In genomic region chr10:67388755-67389154, GRCm38 (mm10) we compare ENCODE assay signal across 9 mouse cellular contexts.
"Had no signal": no experiment of that assay in that cellular context is flagged by ENCODE, and none has a peak within 500 bp of the region (broad histone marks: within the 10 kb centered on the region; RNA-seq: fewer than 3 reads in every experiment).

No protein-coding gene starts in this region.

- H3K4me2 ChIP-seq: liver, embryonic 12.5 days; midbrain, embryonic 12.5 days; neural tube, embryonic 15.5 days had no signal

- H3K36me3 ChIP-seq: limb, embryonic 10.5 days; liver, embryonic 12.5 days; midbrain, embryonic 12.5 days; neural tube, embryonic 15.5 days had no signal

- H3K27ac ChIP-seq: limb, embryonic 10.5 days; liver, embryonic 12.5 days; midbrain, embryonic 12.5 days; neural tube, embryonic 15.5 days had no signal

- H3K4me3 ChIP-seq: limb, embryonic 10.5 days; liver, embryonic 12.5 days; midbrain, embryonic 12.5 days; myocyte; neural tube, embryonic 15.5 days had no signal

- H3K4me1 ChIP-seq: liver, embryonic 12.5 days; midbrain, embryonic 12.5 days had no signal

- ATAC-seq: liver, embryonic 12.5 days had no signal

- H3K9me3 ChIP-seq: limb, embryonic 10.5 days; liver, embryonic 12.5 days; midbrain, embryonic 12.5 days; neural tube, embryonic 15.5 days had no signal

- H3K27me3 ChIP-seq: midbrain, embryonic 12.5 days; neural tube, embryonic 15.5 days had no signal

- H3K9ac ChIP-seq: liver, embryonic 12.5 days; midbrain, embryonic 12.5 days; neural tube, embryonic 15.5 days had no signal

- DNase-seq: kidney, adult 8-10 months; kidney, postnatal 25 days; thymus, adult 18-20 months; thymus, postnatal 25 days had no signal
